Mouse (Mus musculus): ENCODE data around the gene Cdc42ep2.
"Not testable (repeated sequence)": the region's sequence is repeated elsewhere in the genome, so short reads cannot be mapped to it uniquely, and the experiment has no call there.

The Cdc42ep2 gene

DNA sequence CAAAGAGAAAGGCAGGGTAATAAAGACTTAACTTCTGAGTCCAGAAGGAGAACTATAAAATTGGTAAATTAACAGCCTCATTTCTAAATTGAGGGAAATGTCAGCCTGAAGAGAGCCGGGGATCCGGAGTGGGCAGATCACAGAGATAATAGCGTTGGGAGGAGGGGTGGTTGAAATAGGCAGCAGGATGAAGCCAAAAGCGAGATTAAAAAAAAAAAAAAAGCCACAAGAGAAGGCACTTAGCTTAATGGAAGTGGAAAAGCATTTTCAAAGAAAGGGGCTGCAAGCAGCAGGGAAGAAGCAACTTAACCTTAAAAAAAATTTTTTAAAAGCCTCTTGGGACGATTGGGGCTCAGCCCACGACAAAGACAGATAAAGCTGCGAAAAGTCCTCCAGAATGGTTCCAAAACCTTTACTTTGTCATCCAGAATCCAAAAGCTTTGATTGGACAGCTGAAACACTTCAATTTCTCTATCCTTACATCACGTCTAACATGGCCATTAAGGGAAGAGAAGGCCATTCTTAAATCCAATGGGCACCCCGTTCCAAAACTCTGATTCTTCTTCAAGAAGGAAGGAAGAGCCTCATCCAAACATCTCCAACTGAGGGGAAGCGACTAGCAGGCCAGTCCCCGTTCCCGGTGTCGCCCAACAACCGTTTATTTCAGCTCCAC is 13.1 kb downstream of the Cdc42ep2 start:
- DNase-seq, result no peak

DNA sequence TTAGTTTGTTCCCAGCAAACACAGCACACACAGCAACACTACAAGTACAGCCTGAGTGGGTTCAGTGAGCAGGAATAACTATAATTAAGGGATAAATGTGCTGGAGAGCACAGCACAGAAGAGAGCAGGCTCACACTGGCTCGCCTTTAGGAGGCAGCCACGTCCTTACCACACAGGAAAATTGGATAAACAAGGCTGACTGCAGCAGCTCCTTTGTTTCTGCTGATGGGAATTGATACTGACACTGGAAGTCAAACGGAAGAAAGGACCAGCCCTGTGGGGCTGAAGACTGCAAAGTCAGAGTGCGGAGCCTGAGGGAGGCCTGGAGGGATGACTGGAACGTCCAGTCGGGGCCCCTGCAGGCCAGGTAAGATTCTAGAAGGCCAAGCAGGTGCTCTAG is 14.4 kb downstream of the Cdc42ep2 start:
- DNase-seq, result no peak

DNA sequence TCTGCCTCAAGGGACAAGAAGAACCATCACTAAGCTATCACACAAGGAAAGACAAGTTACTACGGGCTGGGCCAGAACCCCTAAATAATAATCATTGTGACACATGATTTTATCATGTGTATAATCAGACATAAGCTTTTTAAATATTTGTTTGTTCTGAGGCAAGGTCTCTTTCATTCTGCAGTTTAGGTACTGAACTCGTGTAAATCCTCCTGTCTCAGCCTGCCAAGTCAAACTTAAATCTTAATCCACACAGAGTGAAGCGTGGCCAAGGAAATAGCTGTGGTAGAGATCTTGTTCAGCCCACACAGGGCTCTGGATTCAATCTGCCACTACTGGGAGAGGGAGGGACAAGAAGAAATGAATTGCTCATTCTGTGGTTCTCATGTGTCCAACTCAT is 17.3 kb downstream of the Cdc42ep2 start:
- DNase-seq, result no peak

DNA sequence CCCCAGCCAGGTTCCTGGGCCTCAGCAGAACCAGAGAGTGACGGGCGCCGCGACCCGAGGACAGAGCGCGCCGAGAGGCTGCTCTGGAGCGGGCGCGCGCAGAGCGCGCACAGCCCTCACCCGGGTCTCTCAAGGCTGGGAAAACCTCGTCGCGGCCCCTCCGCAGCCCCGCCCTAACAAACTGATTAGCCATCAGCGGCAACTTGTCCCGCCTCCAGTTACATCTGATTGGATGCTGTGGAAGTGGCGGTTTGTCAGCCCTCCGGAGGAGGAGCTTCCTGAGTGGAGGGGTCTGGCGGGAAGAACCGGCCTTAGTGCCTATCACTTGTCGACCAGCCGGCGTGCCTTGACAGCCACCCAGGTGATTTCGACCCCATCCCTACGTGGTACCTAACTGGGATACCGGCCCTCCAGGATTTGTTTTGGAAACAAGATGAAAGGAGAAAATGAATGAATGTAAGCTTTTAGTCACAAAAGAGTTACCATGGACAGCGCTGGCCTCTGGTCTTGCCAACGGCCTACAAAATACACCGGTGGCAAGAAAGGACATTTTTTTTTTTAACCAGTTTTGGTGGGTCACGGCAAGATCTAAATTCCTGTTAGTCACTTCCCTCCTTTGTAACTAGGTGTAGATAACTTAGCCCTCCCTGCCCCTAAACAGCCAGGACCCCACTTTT is 30.5 kb downstream of the Cdc42ep2 start, which contains the start of gene Tigd3:
Gene Tigd3 (minus strand): TSS at position 148 of the 677 bp plus-strand sequence.
- DNase-seq, result peak; percentile 98

DNA sequence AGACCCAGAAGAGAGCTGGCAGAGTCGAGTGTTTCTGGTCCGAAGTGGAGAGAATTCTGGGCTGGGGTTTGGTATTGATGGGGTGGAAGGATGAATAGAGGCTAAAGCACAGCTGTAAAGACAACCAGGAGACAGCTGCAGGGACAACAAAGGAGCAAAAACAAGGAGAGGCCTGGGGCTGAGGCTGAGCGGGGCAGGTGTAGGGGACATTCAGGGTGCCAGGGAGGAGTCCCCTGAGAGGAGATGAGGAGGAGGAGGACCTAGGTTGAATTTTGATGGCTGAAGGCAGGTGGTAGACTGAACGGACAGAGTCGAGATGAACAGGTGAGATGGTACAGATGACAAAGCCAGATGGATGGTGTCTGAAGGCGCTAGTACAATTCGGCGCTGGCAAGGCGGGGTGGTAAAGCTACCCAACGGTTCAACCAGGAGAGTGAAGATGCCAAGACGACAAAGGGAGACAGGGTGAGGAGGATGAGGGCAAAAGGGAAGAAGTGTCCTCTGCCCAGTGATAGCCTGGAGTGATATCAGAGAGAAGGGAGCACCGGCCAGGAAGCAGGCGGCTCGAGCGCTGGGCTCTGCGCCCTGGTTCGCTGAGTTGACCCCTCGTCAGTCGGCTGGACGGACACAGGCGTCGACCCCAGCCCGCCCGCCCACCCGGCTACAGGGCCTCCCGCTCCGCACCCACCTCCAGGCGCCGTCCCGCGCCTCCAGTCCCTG is 31.2 kb downstream of the Cdc42ep2 start:
- peak; percentile 30 for DNase-seq

DNA sequence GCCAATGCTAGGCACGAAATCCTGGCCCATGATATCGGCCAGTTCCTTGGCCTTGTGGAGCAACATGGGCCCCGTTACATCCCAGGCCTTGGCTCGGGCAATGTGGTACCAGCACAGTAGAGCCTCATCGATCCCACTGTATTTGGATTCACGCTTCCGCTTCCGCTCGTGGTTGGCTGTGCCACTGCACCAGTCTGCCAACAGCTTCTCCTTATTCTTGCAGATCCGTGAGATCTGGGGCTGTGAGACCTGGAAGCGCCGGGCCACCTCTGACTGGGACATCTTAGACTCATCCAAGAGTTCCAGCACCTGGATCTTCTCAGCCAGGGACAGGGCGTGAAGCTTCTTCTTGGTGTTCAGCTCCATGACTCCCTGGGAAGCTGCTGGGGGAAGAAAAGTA is 31.9 kb downstream of the Cdc42ep2 start:
- no peak for DNase-seq

DNA sequence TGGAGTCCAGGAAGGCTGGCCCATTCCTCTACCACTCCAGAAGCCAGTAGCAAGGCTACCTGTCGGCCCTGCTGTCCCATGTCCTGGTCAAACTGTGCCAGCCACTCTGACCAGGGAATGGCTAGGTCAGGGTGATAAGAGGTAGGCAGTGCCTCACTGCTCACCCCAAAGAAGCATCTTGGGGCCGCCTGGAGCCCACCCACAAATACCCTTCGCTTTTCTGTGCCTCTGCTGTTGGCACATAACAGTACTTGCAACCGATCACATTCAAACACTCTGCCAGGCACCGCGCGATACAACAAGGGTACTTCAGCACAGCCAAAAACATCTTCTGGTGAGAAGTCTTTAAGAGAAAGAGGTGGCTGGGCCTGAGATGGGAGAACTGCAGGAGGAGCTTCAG is 32.4 kb downstream of the Cdc42ep2 start:
- no peak for DNase-seq

DNA sequence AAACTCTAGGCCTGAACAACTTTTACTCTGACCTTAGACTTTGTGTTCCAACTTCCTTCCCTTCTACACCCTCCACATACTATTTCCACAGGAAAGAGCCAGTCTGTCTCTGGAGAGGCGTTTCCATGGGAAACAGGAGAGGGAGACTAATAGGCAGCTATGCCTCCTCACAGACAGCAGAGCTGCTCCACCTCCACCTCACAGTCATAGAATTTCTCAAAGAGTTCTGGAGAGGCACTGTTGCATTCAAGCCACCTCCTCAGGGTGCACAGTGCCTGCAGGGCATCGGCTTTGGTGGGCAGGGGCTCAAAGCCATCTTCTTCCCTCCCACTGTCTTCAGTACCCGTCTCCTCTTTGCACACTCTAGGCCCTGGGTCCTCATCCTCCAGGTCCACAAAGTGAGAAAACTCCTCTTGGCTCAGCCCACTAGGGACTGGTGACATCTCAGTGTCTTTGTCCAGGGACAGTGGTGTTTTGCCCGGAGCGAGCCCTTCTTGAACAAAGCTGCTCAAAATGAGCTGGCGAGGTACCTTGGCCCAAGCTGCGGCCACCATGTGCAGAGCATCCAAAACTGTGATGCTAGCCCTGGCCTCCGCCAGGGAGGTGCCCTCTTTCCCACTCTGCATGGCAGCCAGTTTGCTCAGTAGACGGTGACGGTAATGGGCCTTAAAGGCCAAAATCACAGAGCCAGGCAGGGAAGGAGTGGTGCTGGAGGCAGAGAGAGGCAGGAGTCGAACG is 32.9 kb downstream of the Cdc42ep2 start:
- no peak for DNase-seq

DNA sequence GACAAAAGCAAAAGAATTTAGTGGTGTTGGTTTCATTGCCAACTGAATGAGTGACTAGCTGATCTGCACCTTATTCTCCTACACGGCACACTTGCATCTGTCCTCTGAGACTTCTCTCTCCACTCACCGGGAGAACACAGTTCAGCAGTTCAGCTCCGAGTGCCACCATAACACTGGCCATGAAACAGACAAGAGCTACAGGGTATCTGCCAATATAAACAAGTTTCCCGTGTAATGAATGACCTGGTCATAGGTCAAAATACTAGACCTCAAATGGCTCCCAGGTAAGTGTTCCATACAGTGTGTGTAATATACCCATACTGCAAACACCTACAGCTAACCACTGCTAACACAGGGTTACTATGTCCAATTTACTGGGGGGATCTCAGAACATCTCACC is 35.4 kb downstream of the Cdc42ep2 start:
- DNase-seq, result no peak

DNA sequence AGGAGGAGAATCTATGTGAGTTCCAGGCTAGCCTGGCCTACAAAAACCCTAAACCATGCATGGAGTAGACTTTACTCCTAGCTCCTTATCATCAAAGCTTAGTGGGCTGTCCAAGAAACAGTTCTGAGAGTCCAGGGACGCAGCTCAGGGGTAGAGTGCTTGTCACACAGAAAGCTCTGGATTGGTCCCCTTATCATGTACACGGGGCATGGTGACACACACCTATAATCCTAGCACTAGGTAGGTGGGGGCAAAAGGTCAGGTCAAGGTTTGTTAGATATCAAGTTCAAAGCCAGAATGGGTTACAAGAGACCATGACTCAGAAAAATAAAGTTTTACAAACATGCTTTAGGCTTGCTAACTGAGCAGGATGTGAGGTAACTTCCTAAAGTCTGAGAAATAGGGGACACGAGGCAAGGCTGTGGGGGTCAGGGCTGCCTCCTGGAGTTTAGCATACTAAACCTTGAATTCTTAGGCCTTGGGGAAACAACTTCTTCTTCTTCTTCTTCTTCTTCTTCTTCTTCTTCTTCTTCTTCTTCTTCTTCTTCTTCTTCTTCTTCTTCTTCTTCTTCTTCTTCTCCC is 37.3 kb downstream of the Cdc42ep2 start:
- DNase-seq, result no peak

DNA sequence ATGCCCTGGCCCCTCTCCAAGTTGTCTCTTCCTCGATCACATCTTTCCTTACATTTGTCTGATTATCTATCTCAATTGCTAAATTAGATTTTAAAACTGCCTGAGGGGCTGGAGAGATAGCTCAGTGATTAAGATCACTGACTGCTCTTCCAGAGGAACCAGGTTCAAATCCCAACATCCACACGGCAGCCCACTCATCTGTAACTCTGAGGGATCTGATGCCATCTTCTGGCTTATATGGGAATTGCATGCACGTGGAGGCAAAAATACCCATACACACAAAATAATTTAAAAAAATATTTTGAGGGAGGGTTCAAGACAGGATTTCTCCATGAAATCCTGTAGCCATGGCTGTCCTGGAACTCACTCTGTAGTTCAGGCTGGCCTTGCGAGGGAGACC is 38.8 kb downstream of the Cdc42ep2 start:
- peak; percentile 32 for DNase-seq

DNA sequence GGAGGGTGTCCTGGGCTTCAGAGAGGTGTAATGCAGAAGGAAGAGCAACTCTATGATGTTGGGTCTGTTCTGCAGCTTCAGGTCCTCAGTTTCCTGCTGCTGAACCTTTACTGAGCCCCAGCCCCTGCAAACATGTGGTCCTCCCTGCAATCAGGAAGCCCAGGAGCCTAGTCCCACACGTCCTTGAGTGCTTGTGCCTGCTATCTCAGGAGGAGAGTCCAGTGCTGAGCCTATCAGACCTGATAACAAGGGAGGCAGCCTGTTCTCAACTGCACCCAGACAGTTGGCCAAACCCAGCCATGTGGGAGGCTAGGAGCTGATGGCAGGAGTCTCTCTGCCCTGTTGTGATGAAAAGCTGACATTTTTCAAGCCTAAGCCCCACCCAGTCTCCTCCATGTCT is 40.7 kb downstream of the Cdc42ep2 start:
- no peak for DNase-seq

DNA sequence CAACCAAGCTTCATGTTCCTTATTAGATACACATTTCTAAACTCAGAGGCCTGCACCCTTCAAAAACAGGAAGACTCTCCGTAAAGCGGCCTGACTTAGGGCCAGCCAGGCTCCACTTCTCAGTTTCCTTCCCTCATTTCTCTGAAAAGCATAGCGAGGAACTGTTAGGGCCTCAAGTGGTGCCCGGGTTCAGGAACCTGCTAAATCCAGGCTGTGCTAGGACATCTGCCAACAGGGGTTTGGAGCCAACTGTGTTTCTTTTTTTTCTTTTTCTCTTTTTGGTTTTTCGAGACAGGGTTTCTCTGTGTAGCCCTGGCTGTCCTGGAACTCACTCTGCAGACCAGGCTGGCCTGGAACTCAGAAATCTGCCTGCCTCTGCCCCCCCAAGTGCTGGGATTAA is 42.5 kb downstream of the Cdc42ep2 start:
- DNase-seq, result not testable (repeated sequence)

DNA sequence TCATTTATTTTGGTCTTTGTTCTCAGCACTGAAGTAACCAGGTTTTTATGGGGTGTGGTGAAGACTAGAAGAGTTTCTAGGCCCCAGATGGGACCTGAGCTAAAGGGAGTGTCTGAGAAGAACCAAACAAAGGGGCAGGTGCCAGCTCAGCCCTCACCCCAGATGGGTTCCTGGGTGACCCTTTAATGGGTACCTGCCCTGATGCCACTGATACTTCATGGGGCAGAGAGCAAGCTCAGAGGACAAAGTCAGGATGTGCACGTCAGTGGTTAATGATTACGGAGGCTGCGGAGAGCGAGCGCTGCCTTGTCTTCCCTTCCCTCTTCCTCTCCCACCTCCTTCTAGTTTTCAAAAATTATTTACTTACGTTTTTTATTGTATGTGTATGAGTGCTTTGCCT is 43.5 kb downstream of the Cdc42ep2 start:
- DNase-seq, result no peak

DNA sequence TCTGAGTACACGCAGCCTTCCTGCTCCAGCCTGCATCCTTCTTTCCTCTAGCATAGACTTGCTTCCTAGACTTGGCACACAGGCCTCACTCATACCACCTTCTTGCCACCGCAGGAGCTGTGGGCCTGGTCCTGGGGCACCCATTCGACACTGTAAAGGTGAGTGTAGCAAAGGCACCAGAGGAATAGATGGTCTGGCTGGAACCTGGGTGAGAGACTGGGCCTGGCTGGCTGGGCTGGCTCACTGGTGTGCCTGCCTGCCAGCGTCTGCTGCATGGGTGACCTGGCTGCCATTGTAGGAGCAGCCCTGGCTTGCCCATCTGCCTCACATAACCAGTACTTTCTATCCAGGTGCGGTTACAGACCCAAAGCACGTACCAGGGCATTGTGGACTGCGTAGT is 44.9 kb downstream of the Cdc42ep2 start:
- DNase-seq, result no peak

DNA sequence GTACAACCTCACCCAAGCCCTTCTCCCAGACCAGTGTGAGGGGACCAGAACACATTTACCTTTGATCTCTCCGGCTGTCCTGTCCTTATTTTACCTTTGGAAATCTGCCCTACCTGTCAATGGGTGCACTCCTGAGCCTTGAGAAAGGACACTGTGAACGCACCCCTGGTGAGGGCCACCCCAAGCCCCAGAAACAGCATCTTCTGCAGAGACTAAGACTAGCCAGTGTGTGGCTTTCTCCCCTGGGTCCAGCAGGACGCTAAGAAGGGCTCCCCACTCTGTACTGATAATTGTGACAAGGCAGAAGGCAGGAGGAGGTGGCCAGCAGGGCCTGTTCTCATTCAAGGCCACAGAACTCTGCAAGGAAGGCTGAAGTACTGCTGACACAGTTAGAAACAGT is 45.7 kb downstream of the Cdc42ep2 start:
- DNase-seq, result no peak

DNA sequence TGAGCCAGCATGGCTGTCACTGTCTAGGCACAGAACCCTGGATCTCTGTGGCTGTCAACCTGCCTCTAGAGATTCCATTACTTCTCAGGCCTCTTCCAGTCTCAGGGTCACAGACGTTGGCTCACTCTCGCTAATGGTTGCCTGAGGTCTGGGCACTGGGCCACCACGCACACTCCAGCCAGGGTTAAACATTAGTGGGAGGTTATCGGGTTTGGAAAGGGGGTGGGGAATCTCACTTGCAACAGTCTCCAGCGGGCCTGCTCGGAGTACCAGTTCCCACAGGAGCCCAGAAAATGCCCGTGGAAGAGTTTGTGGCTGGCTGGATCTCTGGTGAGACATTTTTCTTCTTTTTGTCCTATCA is 46.3 kb downstream of the Cdc42ep2 start:
- DNase-seq, result no peak

DNA sequence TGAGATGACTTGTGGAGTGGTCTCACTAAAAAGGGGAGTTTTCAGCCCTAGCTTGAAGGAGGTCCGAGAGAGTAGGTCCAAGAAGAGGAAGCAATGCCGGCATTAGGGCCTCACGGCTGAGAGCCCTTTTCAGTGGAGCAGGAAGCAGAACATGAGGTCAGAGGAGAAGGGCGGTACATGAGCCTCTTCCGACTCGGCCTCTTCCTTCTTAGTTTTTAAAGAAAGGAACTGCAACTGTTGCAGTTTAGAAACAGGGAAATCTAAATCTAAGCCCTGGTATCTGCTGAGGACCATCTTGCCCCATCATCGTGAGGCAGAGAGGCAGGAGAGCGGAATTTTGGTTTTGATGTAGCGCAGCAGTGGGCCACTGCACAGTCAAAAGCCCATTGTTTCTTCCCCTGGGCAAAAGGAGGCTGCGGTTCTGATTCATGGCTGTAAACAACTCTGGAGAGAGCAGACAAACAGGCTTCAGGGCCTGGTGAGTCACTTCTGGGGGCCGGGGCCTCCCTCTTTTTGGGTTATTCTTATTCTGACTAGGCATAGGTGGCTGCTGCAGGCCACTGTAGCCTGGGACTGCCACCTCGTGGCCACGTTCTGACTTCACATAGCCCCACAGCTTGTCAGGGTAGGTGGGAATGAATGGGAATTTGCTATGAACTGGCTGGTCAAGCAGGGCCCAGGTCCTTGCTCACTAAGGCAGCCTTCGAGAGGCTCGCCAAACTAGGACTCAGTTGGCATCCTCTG is 46.8 kb downstream of the Cdc42ep2 start, which contains the start of gene Slc25a45:
Gene Slc25a45 (plus strand): TSS at position 191 of the 744 bp plus-strand sequence.
- peak; percentile 84 for DNase-seq

DNA sequence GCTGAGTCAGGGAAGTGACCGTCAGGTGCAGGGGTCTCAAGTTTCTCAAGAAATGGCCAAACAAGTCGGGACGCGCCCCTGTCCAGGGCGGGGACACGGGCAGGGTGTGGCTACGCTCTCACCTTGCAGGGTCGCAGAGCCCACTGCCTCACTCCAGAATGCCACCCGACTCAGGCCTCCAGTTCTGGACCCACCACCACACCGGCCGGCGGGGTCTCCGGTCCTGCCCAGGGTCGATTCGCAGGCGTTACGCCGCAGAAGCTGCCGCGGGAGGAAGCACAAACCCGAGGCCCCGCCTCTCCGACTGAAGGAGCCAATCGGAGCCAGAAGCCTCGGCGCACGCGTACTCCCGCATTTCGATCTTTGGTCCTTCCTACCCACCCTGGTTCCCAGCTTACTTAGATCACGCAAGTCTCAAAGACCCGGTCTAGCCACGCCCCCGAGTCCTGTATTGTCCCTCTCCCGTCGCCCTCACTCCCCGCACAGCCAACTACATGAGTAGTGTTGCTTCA is 49.6 kb downstream of the Cdc42ep2 start, which contains the start of gene Frmd8:
Gene Frmd8 (minus strand): TSS at position 306 of the 512 bp plus-strand sequence.
- DNase-seq, result peak; percentile 97

DNA sequence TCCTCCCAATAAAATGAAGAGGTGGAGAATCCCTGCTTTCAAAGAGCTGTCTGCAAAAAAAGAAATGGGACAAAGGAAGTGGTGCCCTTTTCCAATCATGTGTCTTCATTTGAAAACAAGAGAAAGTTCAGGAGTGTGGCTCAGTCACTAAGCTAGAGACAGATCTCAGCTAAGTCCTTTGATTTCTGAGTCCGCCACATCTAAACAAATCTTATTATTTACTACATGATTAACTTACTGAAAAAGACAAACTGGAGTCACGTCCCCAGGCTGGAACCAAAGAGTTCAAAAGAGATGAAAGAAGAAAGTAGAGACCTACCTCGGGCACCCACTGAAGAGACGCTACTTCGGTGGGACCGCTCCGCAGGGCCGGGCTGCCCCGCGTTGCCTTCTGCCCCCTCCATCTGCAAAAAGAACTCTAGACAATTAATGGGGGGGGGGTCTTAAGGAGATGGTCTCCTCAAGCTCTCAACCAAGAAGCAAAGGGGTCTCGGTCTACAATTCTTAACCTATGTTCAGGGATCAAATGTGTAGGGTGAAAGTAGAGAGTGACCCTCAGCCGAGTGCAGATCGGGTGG is 50.1 kb downstream of the Cdc42ep2 start:
- no peak for DNase-seq

DNA sequence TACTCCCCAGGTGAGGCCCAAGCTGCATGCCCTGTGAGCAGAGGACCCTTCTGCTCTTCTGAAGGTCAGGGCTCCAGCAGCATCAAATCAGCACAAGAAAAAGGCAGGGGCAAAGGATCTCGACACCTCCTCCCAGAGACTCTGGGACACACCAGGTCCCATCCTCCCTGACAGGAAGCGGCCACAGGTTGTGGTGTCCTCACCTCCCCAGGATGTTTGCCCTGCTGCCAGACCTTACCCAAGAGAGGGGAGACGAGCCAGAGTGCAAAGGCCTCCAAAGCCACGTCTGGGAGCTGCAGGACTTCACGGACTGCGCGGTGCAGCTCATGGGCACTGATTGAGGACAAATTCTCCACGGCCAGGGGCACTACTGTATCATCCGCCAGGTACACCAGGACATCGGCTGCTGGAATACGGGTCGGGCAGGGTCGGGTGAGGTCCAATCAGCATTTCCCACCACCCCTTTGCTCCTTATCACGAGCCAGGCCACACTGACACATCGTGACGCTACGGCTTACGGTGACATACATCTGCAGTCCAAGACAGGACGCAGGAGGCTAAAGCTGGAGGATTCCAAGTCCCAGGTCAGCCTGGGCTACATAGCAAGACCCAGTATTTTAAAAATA is 51.6 kb downstream of the Cdc42ep2 start:
- peak; percentile 47 for DNase-seq

All from thymus, postnatal 14 days (tissue).